Mouse (Mus musculus) stomach, postnatal 0 days (tissue): ENCODE data around the gene Ccm2.

Experiments used
- CTCF ChIP-seq: IDR thresholded peaks from 2 replicates; pipeline ENCODE4 v1.5.1; 2016; ENCODE audit warnings: antibody characterized with exemption, low read depth, mild to moderate bottlenecking, moderate library complexity
- EP300 ChIP-seq: optimal IDR thresholded peaks from 2 replicates; pipeline ENCODE3; 2016; ENCODE audit warnings: antibody characterized with exemption

DNA sequence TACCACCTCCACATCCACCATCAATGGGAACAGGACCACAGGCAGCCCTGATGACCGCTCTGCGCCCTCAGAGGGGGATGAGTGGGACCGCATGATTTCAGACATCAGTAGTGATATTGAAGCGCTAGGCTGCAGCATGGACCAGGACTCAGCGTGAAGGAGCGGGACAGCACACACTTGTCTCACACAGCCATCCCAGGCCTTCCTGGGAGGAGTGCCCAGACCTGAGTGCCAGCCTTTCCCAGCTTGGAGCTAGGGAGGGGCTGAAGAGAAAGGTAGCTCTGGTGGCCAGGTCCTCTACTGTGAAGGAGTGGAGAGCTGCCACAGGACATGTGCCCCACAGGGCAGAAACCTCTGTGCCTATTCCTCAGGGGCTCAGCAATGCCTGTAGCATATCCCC, 49.5 kb downstream of the Ccm2 start:
- no peak for TF ChIP-seq EP300
- TF ChIP-seq CTCF = no peak
